Mouse (Mus musculus) MEL (cell line): ENCODE data around the gene Dqx1.

Experiments used
- BHLHE40 ChIP-seq: IDR thresholded peaks from 2 replicates; pipeline ENCODE4 v1.6.1; 2012; ENCODE audit warnings: low read depth, mild to moderate bottlenecking, inconsistent platforms, low read length, improper control_type of control experiment, borderline replicate concordance
- CTCF ChIP-seq, 3 experiments: IDR thresholded peaks in 2 of 3; conservative IDR thresholded peaks in 1 of 3; 2 replicates each; pipeline ENCODE4 v1.5.1; 2011 to 2012; ENCODE audit warnings: low read length in 3 of 3, low read depth in 2 of 3, mild to moderate bottlenecking in 2 of 3, improper control_type of control experiment in 1 of 3, inconsistent platforms in 1 of 3, mixed read lengths in 1 of 3, moderate library complexity in 1 of 3; ENCODE audit not compliant: control insufficient read depth in 1 of 3, insufficient read depth in 1 of 3, poor library complexity in 1 of 3, severe bottlenecking in 1 of 3
- E2F4 ChIP-seq: IDR thresholded peaks from 2 replicates; pipeline ENCODE4 v1.6.1; 2011; ENCODE audit warnings: low read depth, low read length, improper control_type of control experiment, borderline replicate concordance
- EP300 ChIP-seq, 2 experiments: IDR thresholded peaks; 2 replicates each; pipeline ENCODE4 v1.6.1; 2011; ENCODE audit warnings: improper control_type of control experiment in 2 of 2, low read length in 2 of 2, low read depth in 1 of 2, mild to moderate bottlenecking in 1 of 2
- ETS1 ChIP-seq: IDR thresholded peaks from 2 replicates; pipeline ENCODE4 v1.6.1; 2012; ENCODE audit warnings: low read depth, mild to moderate bottlenecking, inconsistent platforms, low read length, improper control_type of control experiment, moderate library complexity
- GATA1 ChIP-seq: IDR thresholded peaks from 2 replicates; pipeline ENCODE4 v1.6.1; 2011; ENCODE audit warnings: low read depth, low read length, improper control_type of control experiment
- KAT2A ChIP-seq: conservative IDR thresholded peaks from 2 replicates; pipeline ENCODE4 v1.6.1; 2012; ENCODE audit warnings: low read depth, low read length, improper control_type of control experiment, inconsistent platforms
- MAX ChIP-seq: IDR thresholded peaks from 2 replicates; pipeline ENCODE4 v1.6.1; 2011; ENCODE audit warnings: low read length, improper control_type of control experiment
- MAZ ChIP-seq: IDR thresholded peaks from 2 replicates; pipeline ENCODE4 v1.6.1; 2012; ENCODE audit warnings: low read depth, mild to moderate bottlenecking, inconsistent platforms, low read length, improper control_type of control experiment
- POLR2A ChIP-seq, 2 experiments: IDR thresholded peaks; 2 replicates each; pipeline ENCODE4 v1.6.1; 2011 to 2012; ENCODE audit warnings: low read length in 2 of 2, mild to moderate bottlenecking in 2 of 2, control low read depth in 1 of 2, improper control_type of control experiment in 1 of 2, low read depth in 1 of 2, moderate library complexity in 1 of 2; ENCODE audit not compliant: control insufficient read depth in 1 of 2, insufficient read depth in 1 of 2, poor library complexity in 1 of 2
- USF1 ChIP-seq: IDR thresholded peaks from 2 replicates; pipeline ENCODE4 v1.6.1; 2014; ENCODE audit warnings: low read depth, mild to moderate bottlenecking, inconsistent platforms, low read length, improper control_type of control experiment, moderate library complexity

DNA sequence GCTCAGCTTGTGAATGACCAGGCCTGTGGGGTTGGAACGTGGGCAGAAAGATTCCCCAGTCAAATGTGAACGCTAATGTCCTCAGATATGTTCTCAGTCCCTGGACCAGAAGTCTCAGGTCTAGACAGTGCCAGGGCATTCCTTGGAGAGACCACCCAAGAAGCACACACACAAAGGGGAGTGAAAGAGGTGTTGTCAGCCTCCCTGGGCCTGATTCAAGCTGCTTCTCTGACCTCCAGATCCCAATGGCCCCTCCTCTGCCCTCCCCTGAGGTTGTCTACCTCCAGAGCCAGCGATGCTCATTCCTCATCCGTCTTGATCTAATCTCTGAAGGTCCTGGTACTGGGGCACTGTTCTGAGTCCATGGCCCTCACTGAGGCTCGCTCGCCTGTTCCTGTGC is 14.1 kb upstream of the Dqx1 start:
- TF ChIP-seq CTCF (IDR thresholded peaks at IDR 0.05 in 2 of 3, conservative IDR thresholded peaks at IDR 0.05 in 1 of 3; ENCODE audit: control insufficient read depth in 1 of 3, insufficient read depth in 1 of 3, low read depth in 2 of 3, low read length in 3 of 3, poor library complexity in 1 of 3, severe bottlenecking in 1 of 3) (no peak), GATA1 (no peak), KAT2A (no peak), EP300 (IDR thresholded peaks at IDR 0.05; ENCODE audit: low read depth in 1 of 2, low read length in 2 of 2) (no peak), POLR2A (IDR thresholded peaks at IDR 0.05; ENCODE audit: control insufficient read depth in 1 of 2, insufficient read depth in 1 of 2, low read depth in 1 of 2, low read length in 2 of 2, poor library complexity in 1 of 2) (no peak), BHLHE40 (no peak), USF1 (no peak), E2F4 (no peak), MAX (no peak), ETS1 (no peak), MAZ (no peak)
